Mouse (Mus musculus) midbrain, embryonic 14.5 days (tissue): ENCODE measurements at regions not wholly inside any gene's neighbourhood (a gene's known extent, or its start where the extent isn't known, plus 50 kb on each side); places are given as distances from the start of the nearest gene placed in this dataset.
A peak's percentile ranks its signal among the peaks of the same experiment; 100 is the strongest.

ENCODE experiments used
- ATAC-seq: fragments of 200-750 bp; cut with Nextera tagmentation; 2 replicates; pipeline ENCODE4 v1.8.0; 2017; ENCODE audit warnings: moderate number of reproducible peaks, moderate library complexity; ENCODE audit not compliant: low FRiP score, low TSS enrichment
- DNase-seq: peaks from one replicate; pipeline ENCODE4 v3.0.0-alpha.2; 2015
- H3K27ac ChIP-seq: fragments of 300-500 bp; sonication (generic); replicated peaks from 2 replicates; pipeline ENCODE4 v1.5.1; 2014; ENCODE audit warnings: mild to moderate bottlenecking, low read depth, low read length, moderate library complexity
- H3K27me3 ChIP-seq: fragments of 300-500 bp; sonication (generic); 2 replicates; pipeline ENCODE4 v1.6.1; 2014; ENCODE audit warnings: low read length, control low read depth, mixed read lengths; ENCODE audit not compliant: control insufficient read depth, insufficient read depth
- H3K36me3 ChIP-seq: fragments of 300-500 bp; sonication (generic); 2 replicates; pipeline ENCODE4 v1.6.1; 2014; ENCODE audit warnings: low read length, control low read depth; ENCODE audit not compliant: control insufficient read depth, insufficient read depth
- H3K4me1 ChIP-seq: fragments of 300-500 bp; sonication (generic); 2 replicates; pipeline ENCODE4 v1.6.1; 2014; ENCODE audit warnings: mild to moderate bottlenecking, antibody characterized with exemption, low read length, control low read depth; ENCODE audit not compliant: control insufficient read depth, insufficient read depth
- H3K4me2 ChIP-seq: fragments of 300-500 bp; sonication (generic); 2 replicates; pipeline ENCODE4 v1.6.1; 2014; ENCODE audit warnings: mild to moderate bottlenecking, low read length, moderate library complexity
- H3K4me3 ChIP-seq: fragments of 300-500 bp; sonication (generic); replicated peaks from 2 replicates; pipeline ENCODE4 v1.5.1; 2014; ENCODE audit warnings: low read depth, low read length
- H3K9ac ChIP-seq: fragments of 300-500 bp; sonication (generic); replicated peaks from 2 replicates; pipeline ENCODE4 v1.6.1; 2014; ENCODE audit warnings: mild to moderate bottlenecking, low read length, moderate library complexity
- H3K9me3 ChIP-seq: fragments of 300-500 bp; sonication (generic); 2 replicates; pipeline ENCODE4 v1.6.1; 2016; ENCODE audit warnings: low read length, control low read depth, mixed read lengths; ENCODE audit not compliant: control insufficient read depth
- WGBS: fragments of 180-500 bp; shearing (Covaris S2); extraction: QIAGEN DNeasy Blood & Tissue Kit; methylation state at CpG from one replicate; pipeline ENCODE4 v1.1.7; 2014; 5-methylcytosine and 5-hydroxymethylcytosine counted together

DNA sequence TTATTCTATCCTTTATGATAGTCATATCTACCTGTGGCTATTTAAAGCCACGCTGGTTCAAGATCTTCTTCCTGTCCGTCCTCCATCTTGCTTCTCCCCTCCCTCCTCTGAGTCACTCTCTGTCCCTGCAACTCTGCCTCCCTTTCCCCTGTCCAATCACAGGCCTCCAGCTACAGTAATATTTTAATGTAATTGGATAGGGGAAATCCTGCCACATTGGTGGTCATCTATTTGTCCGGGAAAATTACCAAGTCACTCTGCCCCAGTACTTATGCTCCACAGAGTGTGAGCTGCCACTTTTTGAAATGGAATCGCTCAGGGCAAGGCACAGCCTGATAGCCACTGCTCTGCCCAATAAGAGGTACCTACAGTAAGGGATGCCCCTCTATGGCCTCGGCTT, 179.4 kb downstream of the Fam43a start:
- no peak overlapping the region for H3K4me3 ChIP-seq
- peaks cover 13% of the 10 kb centered on the region; the same call in 1 of the 2 replicates for H3K4me1 ChIP-seq

GRCm38 (mm10) chr16:30784261-30784660, 184.7 kb downstream of the Fam43a start:
- WGBS: 94% methylated on average over 5 of the region's 5 CpGs

More for the DNA sequence above, 179.4 kb downstream of the Fam43a start:
- DNase-seq: no peak
- 81% methylated on average over 5 of the region's 5 CpGs for WGBS
- Histone ChIP-seq H3K4me2 (no peak overlapping the region), H3K27me3 (no peaks in the 10 kb centered on the region), H3K9me3 (no peaks in the 10 kb centered on the region), H3K36me3 (no peaks in the 10 kb centered on the region), H3K27ac (no peak overlapping the region), H3K9ac (no peak overlapping the region)
- no peak for ATAC-seq

GRCm38 (mm10) chr16:30784949-30785348, 185.4 kb downstream of the Fam43a start:
- ATAC-seq (no peak), DNase-seq (no peak)
- Histone ChIP-seq H3K4me1 (no peaks in the 10 kb centered on the region), H3K27ac (no peak overlapping the region), H3K4me2 (no peak overlapping the region), H3K9me3 (no peaks in the 10 kb centered on the region), H3K36me3 (no peaks in the 10 kb centered on the region), H3K27me3 (no peaks in the 10 kb centered on the region), H3K9ac (no peak overlapping the region), H3K4me3 (no peak overlapping the region)
- 87% methylated on average over 1 of the region's 1 CpGs for WGBS

More at GRCm38 (mm10) chr16:30784261-30784660, 184.7 kb downstream of the Fam43a start:
- Histone ChIP-seq H3K4me1 (no peaks in the 10 kb centered on the region), H3K9ac (no peak overlapping the region), H3K36me3 (no peaks in the 10 kb centered on the region), H3K4me2 (no peak overlapping the region), H3K4me3 (no peak overlapping the region), H3K27me3 (no peaks in the 10 kb centered on the region), H3K9me3 (no peaks in the 10 kb centered on the region), H3K27ac (no peak overlapping the region)
- no peak for ATAC-seq
- DNase-seq: no peak

DNA sequence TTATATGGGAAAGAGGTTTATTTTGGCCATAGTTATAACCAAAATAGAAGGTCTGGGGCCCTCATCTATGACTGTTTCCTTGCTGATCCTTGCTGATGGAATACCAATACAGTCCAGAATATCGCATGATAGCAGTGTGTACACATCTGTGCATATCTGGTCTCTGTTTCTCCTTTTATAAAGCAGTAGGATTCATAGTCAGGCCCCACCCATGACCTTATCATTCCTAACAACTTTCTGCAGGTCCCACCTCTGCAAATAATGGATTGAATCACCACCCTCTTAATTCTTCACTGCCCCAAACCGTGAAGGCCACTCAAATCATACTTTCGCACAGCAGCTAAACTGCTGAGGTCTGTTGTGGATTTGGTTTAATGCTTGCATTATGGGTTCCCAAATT, 186.5 kb downstream of the Fam43a start:
- no peaks in the 10 kb centered on the region for H3K27me3 ChIP-seq
- H3K4me2 ChIP-seq: no peak overlapping the region
- no peak overlapping the region for H3K4me3 ChIP-seq
- H3K4me1 ChIP-seq: peaks cover 8% of the 10 kb centered on the region
- no peak overlapping the region for H3K27ac ChIP-seq
- H3K9ac ChIP-seq: no peak overlapping the region
- WGBS: 96% methylated on average over 3 of the region's 3 CpGs
- ATAC-seq (no peak), DNase-seq (no peak)
- H3K36me3 ChIP-seq: no peaks in the 10 kb centered on the region
- no peaks in the 10 kb centered on the region for H3K9me3 ChIP-seq

GRCm38 (mm10) chr16:30787351-30787750, 187.8 kb downstream of the Fam43a start:
- ATAC-seq: no peak
- Histone ChIP-seq H3K27me3 (no peaks in the 10 kb centered on the region), H3K36me3 (no peaks in the 10 kb centered on the region), H3K9me3 (no peaks in the 10 kb centered on the region), H3K9ac (no peak overlapping the region), H3K4me2 (no peak overlapping the region), H3K27ac (no peak overlapping the region), H3K4me1 (peaks cover 14% of the 10 kb centered on the region), H3K4me3 (no peak overlapping the region)
- no peak for DNase-seq
- WGBS: 97% methylated on average over 1 of the region's 1 CpGs

DNA sequence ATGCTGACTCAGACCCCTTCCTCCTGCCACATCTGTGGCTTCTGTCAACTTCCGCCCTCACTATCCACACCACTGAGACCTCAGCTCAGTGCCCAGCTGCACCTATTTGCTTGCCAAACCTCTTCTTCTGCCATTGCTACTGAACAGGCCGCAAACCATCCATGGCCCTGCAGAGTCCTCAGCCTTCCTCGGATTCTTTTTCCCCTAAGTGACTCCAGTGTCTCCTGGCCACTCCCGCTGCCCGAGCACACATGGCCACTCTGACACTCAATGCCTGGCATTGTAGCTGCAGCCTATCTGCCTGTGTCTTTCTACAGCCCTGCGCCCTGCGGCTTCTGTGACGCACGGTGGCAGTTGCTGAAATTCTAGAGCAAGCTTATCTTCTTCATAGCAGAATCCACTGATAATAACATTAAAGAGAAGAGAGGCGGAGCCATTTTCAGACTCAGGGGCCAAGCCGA, 188.8 kb downstream of the Fam43a start:
- no peak for ATAC-seq
- Histone ChIP-seq H3K4me3 (no peak overlapping the region), H3K27ac (no peak overlapping the region), H3K9ac (no peak overlapping the region), H3K4me1 (peaks cover 14% of the 10 kb centered on the region), H3K9me3 (no peaks in the 10 kb centered on the region), H3K36me3 (no peaks in the 10 kb centered on the region), H3K4me2 (no peak overlapping the region), H3K27me3 (no peaks in the 10 kb centered on the region)
- no peak for DNase-seq
- WGBS: 89% methylated on average over 11 of the region's 11 CpGs

- DNase-seq: no peak
- H3K4me1 ChIP-seq: peaks cover 14% of the 10 kb centered on the region
- no peak overlapping the region for H3K27ac ChIP-seq
- no peak overlapping the region for H3K4me3 ChIP-seq
- H3K27me3 ChIP-seq: no peaks in the 10 kb centered on the region
- 91% methylated on average over 15 of the region's 15 CpGs for WGBS
- H3K9me3 ChIP-seq: no peaks in the 10 kb centered on the region
- no peak overlapping the region for H3K9ac ChIP-seq
- no peak overlapping the region for H3K4me2 ChIP-seq
- ATAC-seq: no peak
- no peaks in the 10 kb centered on the region for H3K36me3 ChIP-seq
Measured at GRCm38 (mm10) chr16:30788944-30789781, 189.6 kb downstream of the Fam43a start.

- Histone ChIP-seq H3K9ac (no peak overlapping the region), H3K36me3 (no peaks in the 10 kb centered on the region), H3K4me2 (no peak overlapping the region), H3K9me3 (no peaks in the 10 kb centered on the region), H3K27me3 (no peaks in the 10 kb centered on the region), H3K4me1 (peaks cover 14% of the 10 kb centered on the region), H3K27ac (0 out of 2 replicates have a peak overlapping the region, but pooled peaks have one; percentile 42), H3K4me3 (no peak overlapping the region)
- DNase-seq: no peak
- ATAC-seq: no peak
- WGBS: 55% methylated on average over 3 of the region's 3 CpGs
Measured at GRCm38 (mm10) chr16:30790036-30790435, 190.5 kb downstream of the Fam43a start.

DNA sequence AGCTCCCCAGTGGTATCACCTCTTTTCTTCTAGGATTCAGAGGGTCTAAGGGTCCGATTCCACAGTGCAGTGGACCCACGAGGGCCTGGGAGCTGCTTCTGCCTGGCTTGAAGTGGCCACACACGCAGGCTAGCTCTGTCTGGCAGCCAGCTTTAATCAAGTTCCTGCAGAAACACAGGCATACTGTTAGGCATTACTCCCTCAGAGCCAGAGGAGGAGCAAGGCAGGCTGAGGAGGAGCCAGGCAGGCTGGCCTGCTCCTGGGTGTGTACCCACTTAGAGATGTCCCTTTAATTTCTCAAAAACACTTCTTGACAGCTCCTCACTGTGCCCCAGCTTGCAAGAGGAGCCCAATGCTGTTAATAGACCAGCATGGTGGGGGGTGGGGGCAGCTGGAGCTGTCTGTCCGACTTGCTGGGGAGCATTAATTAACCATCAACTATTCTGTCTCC, 191.1 kb downstream of the Fam43a start:
- no peaks in the 10 kb centered on the region for H3K27me3 ChIP-seq
- peak; percentile 55 for DNase-seq
- H3K4me2 ChIP-seq: no peak overlapping the region
- no peak overlapping the region; the same call in 1 of the 2 replicates for H3K9ac ChIP-seq
- H3K4me1 ChIP-seq: peaks cover 14% of the 10 kb centered on the region
- WGBS: 33% methylated on average over 4 of the region's 4 CpGs
- no peaks in the 10 kb centered on the region for H3K36me3 ChIP-seq
- H3K9me3 ChIP-seq: no peaks in the 10 kb centered on the region
- no peak overlapping the region for H3K4me3 ChIP-seq
- no peak for ATAC-seq
- H3K27ac ChIP-seq: peak overlapping the region; percentile 42; the same call in 1 of the 2 replicates
